Mouse (Mus musculus): Measurements from ENCODE around the gene Ptprf.

Gene Ptprf

DNA sequence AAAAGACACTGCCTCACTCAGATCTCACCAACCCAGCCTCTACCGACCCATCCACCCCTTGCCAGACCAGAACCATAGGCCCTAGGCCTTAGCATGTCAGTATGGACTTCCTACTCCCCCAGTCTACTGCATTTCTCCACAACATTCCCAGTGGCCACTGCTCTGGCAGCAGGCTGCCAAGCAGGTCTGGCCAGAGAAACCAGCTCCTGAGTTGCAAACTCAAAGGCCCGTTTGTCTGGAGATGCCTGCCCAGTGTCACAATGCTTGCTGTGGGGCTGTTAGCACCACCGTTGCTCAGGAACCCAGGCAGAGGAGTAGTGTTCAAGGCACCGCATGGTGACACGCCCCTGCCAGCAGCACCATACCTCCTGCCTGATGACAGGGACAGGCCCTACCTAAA lies 5.0 kb downstream of the Ptprf start:
- DNase-seq (ENCODE audit: low read depth in 1 of 2, low spot score in 2 of 2) = no peak

DNA sequence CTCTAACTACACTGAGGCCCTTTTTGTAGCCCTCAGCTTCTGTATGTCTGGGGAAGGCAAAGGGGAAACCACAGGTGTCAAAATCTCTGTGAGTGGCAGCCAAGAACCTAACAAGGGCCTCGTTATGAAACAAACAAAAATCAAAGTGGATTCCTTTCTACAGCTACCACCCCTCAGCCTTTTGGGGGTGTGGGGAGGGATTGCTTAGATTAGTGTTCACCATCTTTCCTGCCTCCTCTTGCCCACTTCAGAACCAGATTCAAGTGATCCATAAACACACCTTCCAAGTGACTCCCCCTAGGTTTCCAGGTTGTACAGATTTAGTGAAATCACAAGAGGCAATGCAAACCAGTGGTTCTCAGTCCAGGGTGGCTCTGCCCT lies 9.0 kb downstream of the Ptprf start:
- DNase-seq (ENCODE audit: low read depth in 1 of 2, low spot score in 2 of 2) = no peak

DNA sequence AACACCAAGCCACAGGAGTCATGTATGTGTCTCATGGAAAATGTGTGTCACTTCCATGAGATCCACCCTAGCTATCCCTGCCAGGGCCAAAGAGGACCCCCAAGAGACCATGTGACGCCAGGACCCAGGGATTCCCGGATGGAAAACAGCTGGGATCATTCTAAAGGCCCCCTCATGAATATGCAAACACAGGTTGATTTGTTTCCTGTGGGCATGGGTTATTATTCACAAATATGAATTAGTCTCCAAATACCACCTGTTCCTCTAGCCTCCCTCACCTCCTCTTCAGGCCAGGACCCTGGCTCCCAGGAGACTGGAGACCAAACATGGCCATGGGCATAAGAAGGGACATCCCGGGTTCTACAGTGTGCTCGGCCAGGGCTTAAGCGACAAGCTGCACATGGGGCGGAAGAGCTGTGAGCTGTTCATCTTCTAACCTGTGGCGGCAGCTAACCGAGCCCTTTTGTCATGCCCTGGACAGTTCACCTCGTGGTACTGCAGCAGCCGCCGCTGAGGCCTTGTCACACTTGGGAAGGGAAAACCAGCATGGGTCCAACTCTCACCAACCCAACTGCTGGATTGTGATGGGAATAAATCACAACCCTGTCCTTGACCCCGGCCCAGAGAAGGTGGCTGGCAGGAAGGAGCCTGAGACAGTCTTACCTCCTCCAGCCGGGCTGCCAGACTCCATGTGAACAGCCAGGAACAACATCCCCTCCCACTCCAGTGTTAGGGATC lies 9.6 kb downstream of the Ptprf start:
- no peak for DNase-seq (ENCODE audit: low read depth in 1 of 2, low spot score in 2 of 2)

DNA sequence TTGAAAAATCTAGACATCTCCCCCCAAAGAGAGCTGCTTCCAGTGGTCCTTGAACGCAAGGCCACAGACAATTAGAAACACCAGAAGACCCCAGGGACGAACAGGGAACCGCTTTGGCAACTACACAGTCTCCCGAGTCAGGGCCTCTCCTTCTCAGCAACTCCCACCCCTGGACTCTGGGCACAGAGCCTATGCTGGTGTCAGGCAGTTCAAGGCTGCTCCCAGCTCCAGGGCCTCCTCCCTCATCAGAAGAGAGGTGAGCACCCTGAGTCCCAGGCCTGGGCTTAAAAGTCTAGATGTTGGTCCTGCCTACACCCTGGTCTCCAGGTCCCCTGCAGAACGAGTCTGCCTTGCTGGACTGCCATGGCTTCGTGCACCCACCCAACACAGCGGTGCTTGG lies 10.7 kb downstream of the Ptprf start:
- no peak for DNase-seq (ENCODE audit: low read depth in 1 of 2, low spot score in 2 of 2)

DNA sequence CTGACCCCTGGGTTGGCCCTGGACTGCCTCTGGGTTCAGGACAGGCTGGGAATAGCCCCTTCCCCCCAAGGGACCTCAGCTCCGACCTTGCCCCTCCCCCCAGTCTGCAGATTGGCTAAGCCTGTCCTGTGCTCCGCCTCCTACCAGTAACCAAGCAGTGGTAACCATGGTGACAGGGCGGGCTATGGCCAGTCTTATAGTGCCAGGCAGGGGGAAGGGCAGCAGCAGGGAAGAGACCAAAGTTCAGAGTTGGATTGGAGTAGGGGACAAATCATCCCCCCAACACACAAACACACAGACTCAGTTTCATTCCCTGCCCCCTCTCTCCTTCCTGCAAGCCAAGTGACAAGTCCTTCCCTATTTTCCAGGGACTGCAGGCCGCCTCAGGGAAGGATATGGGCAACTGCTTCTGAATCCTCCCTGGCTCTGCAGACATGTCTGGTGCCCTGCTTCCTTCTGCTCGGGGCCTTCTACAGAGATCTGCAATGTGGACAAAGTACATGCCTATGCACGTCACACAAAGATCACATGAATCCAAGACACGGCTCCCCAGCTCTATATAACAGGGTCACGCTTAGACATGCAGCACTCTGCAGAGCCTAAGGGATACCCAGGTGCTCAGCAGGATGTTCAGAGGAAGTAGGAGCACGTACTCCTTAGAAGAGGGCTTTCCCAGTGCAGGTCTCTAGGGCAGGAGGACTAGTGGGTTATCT lies 14.5 kb downstream of the Ptprf start:
- DNase-seq (ENCODE audit: low read depth in 1 of 2, low spot score in 2 of 2) = no peak

DNA sequence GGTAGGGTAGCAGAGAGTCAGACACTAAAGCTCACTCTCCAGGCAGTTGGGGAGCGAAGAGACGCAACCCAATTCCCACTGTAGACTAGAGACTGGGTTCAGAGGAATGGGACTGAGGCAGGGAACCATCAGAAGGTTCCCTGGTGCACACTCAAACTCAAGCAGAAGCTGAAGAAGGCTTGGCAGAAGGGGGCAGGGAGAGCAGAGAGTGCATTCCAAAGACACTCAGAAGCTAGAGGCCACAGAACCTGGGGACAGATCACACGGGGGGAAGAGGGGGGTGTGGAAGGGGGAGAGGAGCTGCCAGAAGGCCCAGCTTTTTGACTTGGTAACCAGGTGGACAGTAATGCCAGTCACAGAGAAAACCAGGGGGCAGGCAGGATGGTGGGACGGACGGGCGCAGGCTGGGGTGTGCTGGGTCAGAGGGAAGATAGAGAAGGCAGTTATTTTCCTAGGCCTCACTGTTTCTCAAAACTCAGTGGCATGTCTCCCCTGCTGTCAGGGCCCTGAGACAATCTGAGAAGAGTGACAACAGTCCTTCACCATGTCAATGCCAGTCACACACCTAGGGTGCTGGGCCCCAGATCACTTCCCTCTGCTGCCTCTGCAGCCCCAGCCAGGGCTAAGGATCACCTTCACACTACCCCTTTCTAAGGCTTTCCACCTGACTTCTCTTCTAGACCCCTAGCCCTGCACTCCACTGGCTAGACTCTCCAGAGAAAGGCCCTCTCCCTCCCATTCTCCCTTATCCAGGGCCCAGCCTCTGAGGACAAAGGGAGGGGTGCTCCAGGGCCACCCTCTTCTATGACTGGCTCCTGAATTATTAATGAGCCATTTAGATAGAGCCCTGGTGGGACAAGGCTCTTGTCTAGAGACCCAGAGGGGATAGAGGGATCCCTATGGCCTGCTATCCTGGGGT lies 15.3 kb downstream of the Ptprf start:
- DNase-seq (ENCODE audit: low read depth in 1 of 2, low spot score in 2 of 2) = no peak

DNA sequence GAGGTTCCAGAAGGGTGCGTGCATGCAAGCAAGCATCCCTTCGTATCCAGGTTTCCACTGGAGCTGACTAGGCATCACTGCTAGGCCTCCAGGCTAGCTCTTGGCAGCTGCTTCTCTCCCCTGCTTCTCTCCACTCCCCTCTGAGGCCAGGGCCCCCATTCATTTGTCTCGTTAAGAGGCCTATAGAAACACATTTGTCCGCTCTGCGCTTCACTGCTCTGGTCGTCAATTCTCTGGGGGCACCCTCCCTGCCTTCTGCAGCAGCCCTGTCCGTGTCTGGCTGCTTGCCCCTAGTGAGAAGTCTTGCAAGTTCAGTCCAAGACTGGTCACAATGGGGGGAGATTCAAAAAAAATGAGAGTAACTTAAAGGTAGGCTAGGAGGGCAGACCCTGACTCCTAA lies 16.7 kb downstream of the Ptprf start:
- DNase-seq (ENCODE audit: low read depth in 1 of 2, low spot score in 2 of 2) = no peak

DNA sequence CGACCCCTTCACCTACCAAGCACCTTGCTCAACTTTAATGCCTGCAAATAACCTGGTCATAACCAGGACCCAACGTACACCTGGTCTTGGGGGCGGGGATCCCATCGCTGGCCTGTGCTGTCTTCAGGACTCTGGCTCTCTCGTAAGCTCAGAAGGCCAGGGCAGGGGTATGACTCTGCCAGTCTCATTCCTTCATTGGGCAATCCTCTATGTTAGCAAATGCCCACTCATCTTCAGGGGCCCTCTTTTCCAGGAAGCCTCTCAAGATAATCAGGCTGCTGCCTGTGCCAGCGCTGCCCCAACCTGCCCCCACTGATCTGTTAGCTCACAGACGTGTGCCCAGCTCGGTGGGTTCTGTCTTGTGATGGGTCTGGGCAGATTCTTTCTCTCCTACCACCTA lies 17.2 kb downstream of the Ptprf start:
- DNase-seq (ENCODE audit: low read depth in 1 of 2, low spot score in 2 of 2) = no peak

DNA sequence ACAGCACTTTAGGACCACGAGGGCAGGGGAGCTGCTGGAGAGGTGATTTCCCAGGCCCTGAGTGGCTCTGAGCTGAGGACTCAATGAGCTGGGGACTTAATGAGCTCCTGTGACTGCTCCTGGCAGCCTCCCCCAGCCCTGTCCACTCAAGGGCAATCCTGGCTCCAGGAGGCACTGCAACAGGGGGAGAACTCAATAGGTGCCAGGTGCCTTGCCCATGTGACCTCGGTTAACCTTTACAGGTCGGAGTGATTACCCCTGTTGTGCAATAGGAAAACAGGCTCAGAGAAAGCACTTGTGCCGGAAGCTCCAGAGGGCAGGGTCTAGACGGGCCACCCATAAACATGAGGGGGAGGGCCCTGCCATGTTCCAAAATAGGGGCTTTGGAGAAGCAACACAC lies 17.7 kb downstream of the Ptprf start:
- DNase-seq (ENCODE audit: low read depth in 1 of 2, low spot score in 2 of 2) = no peak

DNA sequence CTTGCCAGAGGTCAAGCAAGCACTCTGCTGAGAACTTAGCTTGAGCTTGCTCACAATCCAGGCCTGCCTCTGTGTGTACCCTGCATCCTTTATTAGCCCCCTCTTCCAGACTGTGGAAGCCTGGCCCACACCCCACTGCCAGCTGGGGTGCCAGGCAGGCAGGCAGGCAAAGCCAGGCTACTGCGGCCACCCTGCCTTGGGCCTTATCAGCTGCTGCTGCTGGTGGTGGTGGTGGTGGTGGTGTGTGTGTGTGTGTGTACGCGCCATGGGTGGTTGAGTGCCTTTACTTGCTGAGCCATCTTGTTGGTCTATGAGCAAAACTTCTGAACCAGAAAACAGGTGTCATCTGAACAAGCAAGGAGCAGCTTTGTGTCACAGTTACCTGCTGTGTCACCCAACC lies 18.3 kb downstream of the Ptprf start:
- DNase-seq (ENCODE audit: low read depth in 1 of 2, low spot score in 2 of 2) = no peak

DNA sequence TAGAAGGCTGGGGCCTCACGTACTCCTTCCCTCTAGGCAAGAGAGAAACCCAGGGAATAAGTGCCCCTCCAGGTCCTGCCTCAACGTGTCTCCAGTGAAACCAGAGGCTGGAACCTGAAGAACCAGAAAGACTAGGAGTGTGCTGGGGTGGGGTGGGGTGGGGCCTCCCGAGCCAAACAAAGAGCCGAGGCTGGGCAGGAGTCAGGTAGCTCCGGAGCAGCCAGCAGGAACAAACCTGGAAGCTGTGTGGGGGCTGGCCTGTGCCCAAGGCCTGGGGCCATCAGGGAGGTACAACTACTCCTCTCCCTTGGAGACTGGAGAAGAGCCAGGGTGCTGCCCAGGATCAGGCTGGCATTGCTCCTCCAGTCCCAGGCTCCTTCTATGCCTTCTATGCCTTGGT lies 18.9 kb downstream of the Ptprf start:
- DNase-seq (ENCODE audit: low read depth in 1 of 2, low spot score in 2 of 2) = no peak

DNA sequence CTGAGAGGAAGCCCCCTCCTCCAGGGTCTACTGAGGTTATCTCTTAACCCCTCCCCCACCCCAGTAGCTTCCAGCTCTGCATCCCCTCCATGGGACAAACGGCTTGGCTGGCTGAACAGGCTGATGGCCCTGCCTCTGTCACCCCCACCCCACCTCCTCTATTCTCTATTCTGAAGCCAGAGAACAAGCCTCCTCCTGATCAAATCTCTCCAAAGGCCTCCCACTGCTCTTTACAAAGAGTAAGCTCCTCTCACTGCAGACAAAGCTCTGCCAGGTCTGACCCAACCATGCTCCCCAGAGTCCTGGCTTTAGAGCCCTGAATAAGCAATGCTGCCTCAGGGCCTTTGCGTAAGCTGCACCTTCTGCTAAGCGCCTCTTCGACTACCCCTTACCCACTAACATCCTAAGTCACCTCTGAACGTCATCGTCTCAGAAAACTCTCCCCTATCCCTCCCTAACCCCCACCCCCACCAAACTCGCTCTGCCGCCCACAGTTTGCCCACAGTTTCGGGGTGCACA lies 19.6 kb downstream of the Ptprf start:
- DNase-seq (ENCODE audit: low read depth in 1 of 2, low spot score in 2 of 2) = no peak

DNA sequence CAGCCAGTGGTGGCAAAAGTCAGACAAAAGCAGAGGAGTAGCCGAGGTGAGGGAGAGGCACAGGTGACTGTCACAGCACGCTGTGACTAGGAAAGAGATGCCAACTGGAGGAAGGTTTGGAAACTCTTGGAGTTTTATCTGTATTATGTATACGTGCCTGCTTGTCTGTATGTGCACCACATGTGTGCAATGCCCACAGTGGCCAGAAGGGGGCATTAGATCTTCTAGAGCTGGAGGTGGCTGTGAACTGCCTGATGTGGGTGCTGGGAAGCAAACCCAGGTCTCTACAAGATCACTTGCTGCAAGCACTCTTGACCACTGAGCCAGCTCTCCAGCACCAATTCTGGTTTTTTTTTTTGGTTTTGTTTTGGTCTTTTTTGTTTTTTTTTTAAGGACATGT lies 20.5 kb downstream of the Ptprf start:
- DNase-seq (ENCODE audit: low read depth in 1 of 2, low spot score in 2 of 2) = no peak

DNA sequence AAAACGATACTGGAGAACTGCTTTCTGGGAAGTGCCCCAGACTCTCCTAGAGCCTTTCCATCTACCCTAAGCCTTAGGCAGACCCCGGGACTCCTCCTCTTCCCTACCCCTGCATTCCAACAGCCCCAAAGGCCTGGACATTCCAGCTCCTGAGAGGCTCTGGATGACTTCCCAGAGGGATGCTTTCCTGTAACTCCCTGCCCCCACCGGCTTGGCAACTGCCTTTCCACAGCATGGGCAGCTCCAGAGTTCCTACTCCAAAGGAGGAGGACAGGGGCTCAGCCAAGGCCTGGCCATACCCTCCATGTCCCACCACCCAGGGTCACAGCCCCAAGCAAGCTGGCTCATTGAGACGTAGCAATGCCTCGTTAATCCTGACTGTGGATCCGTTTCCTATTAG lies 21.2 kb downstream of the Ptprf start:
- DNase-seq (ENCODE audit: low read depth in 1 of 2, low spot score in 2 of 2) = no peak

DNA sequence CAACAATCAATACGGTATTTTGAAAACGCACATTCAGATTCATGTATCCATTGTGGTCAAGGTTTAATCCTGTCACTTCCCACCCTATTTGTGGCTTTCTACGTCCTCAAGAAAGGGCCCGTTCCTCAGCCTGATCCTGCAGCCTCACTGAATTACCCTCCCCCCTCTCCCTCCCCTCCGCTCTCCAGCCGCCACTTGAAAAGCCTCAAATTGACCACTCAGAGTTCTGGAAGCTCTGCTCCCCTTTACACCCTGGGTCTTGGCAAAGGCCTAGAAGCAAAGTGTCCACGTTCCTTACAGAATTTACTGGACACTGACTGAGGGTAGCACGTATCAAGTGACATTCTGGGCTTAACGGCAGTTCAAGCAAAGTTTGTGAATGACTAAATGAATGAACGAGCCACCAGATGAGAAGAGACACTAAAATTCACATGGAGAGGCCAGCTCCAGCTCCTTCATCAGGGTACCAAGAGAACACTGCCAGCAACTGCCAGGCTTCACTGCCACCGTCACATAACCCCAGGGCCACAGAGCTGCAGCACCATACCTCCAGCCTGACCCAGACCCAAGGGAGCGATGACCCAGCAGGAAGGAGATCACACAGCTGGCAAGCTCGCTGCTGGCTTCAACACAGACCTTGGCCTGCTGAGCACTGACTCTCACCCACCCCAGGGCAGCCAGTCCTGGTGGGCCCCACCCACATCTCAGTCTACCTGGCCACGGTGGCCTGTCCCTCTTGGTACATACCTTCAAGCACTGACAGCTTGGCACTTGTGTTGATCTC lies 22.6 kb downstream of the Ptprf start:
- DNase-seq (ENCODE audit: low read depth in 1 of 2, low spot score in 2 of 2) = no peak

DNA sequence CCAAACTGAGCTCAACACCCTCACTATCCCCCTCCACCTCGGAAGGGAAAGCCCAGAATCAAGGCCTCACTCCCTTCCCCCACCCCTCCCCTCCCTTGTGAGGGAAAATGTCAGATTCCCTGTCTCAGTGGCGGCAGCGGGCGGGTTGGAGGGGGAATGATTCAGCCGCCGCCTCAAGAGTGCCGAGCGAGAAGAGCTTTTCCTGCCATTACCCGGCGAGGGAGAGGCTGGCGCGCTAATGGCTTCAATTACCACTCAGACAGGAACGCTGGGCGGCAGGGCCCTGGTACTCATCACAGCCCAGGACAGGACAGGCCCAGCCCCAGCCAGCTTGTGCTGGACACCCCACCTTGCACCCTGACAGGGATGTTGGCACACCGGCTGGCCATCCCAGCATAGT lies 25.6 kb downstream of the Ptprf start:
- no peak for DNase-seq (ENCODE audit: low read depth in 1 of 2, low spot score in 2 of 2)

DNA sequence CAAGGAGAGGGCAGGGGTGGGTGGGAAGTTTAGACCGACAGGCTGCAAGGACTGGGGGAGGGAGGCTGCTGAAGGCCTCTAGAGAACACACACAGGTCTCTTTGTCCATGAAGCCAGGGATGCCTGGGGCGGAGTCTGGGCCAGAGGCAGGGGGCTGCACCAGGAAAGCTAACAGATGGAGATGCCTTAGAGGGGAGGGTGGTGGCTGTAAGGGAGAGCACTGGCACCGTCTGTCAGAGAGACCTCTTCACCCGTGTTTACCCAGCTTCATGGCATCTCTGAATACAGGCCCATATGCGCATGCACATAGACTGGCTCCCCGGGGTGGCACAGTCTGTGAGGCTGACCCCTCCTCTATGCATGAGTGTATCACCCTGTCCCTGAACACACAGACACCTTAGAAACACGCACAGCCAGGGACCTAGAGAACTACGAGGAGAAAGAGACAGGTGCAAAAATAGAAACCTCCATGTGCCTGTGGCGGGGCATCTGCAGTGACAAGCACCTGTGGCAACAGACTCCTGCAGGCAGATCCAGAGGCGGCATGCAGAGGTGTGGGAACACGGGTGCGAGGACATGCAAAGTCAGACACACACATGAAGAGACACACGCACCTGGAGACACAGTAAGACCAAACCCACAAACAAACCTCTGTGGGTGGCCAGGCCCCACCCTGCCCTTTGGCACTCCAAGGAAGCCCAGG lies 29.3 kb downstream of the Ptprf start:
- no peak for DNase-seq (ENCODE audit: low read depth in 1 of 2, low spot score in 2 of 2)

DNA sequence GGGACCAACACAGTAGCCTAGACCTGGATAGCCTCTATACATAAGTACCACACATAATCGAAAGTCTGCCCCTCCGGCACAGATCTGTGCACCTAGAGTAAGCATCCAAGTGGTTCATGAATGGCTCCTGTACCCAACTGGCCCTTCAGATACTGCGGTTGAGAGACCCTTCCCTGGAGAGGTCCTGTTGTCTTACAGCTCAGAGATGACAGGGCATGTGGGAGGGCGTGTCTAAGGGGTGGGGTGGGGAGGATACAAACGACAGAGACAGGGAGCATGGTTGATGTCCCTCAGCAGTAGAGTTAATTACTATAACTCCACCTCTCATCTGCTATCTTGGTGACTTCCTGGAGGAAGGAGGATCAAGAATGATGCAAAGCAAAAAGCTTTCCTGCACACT lies 29.9 kb downstream of the Ptprf start:
- no peak for DNase-seq (ENCODE audit: low read depth in 1 of 2, low spot score in 2 of 2)

DNA sequence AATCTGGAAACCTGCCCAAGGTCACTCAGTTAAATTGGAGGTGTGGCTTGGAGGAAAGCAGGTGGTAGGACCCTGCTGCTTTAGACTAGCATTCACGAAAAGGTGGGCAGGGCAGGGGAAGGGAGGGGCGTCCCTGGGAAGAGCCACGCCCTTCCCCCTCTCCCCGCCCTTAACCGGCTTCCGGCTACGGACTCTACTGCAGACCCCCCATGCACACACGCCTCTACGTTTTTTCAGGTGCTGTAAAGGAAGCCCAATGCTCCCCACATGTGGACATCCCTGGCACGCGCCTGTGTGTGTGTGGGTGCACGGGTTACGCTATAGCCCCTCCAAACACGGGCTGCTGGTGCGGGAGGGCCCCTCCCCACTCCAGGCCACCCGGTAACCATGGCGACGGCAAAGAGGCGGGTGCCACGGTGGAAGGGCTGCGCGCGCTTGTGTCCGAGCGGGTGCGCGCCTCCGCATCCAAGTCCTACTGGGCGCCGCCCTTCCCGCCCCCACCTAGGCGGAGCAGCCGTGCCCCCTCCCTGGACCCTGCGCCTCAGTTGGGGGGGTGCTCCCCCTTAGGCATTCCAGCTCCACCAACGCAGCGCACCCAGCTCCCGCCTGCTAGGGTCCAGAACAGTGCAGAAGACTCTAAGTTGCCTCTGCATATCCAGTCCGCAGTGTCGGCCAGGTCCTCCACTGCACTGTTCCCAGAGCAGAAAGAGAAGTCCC lies 30.5 kb downstream of the Ptprf start:
- DNase-seq (ENCODE audit: low read depth in 1 of 2, low spot score in 2 of 2) = no peak

Measured in monocyte, adult 2 months (primary cell).